Mouse (Mus musculus) ES-E14 (cell line): ENCODE measurements around the gene Rapgef6.

ENCODE experiments used
- CHD2 ChIP-seq: IDR thresholded peaks from 2 replicates; pipeline ENCODE4 v1.6.1; 2014; ENCODE audit warnings: mild to moderate bottlenecking, low read depth, low read length, inconsistent platforms
- HCFC1 ChIP-seq: IDR thresholded peaks from 2 replicates; pipeline ENCODE4 v1.6.1; 2012; ENCODE audit warnings: low read length, inconsistent platforms, borderline replicate concordance; ENCODE audit not compliant: insufficient read depth
- ZC3H11A ChIP-seq: IDR thresholded peaks from 2 replicates; pipeline ENCODE4 v1.6.1; 2012; ENCODE audit warnings: low read depth, mild to moderate bottlenecking, inconsistent platforms, low read length, borderline replicate concordance
- ZNF384 ChIP-seq: IDR thresholded peaks from 2 replicates; pipeline ENCODE4 v1.6.1; 2012; ENCODE audit warnings: low read depth, low read length, inconsistent platforms

DNA sequence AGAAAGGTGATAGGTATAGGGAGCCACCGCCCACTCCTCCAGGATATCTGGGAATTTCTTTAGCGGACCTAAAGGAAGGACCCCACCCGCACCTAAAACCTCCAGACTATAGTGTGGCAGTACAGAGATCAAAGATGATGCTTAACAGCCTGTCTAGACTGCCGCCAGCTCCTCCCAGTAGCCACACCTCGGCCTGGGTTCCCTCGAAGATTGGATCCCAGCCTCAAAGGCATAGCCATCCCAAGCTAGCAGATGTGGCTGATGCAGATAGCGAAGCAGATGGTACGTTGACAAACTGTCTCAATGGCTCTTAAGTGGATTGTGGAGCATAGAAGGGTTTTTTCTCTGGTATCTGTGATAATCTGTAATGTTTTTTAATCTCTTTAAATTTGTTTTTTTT is 171.6 kb downstream of the Rapgef6 start:
- TF ChIP-seq ZC3H11A (no peak), ZNF384 (no peak), HCFC1 (no peak), CHD2 (no peak)
